Mouse (Mus musculus): ENCODE results near the gene Nhej1.

The Nhej1 gene

GRCm38 (mm10) chr1:74927621-74928296 is 197.2 kb downstream of the Nhej1 start:
- no peak for DNase-seq

- DNase-seq = peak; percentile 51 to 66
Measured at GRCm38 (mm10) chr1:74926721-74927120, 198.3 kb downstream of the Nhej1 start.

- no peak for DNase-seq
Measured at GRCm38 (mm10) chr1:74924464-74924863, 200.5 kb downstream of the Nhej1 start.

Data from cerebellum, postnatal 25 days (tissue).